Mouse (Mus musculus) spleen, embryonic (tissue): ENCODE data around the gene Ankrd63.
"Not testable (repeated sequence)": the region's sequence is repeated elsewhere in the genome, so short reads cannot be mapped to it uniquely, and the experiment has no call there.

Source experiments
- CTCF ChIA-PET: fragments of 350-600 bp; sonication (Branson Sonifier 250); formaldehyde crosslinking; loops from one replicate; lab custom pipeline; 2022; lab: Charles Lee

The Ankrd63 gene

DNA sequence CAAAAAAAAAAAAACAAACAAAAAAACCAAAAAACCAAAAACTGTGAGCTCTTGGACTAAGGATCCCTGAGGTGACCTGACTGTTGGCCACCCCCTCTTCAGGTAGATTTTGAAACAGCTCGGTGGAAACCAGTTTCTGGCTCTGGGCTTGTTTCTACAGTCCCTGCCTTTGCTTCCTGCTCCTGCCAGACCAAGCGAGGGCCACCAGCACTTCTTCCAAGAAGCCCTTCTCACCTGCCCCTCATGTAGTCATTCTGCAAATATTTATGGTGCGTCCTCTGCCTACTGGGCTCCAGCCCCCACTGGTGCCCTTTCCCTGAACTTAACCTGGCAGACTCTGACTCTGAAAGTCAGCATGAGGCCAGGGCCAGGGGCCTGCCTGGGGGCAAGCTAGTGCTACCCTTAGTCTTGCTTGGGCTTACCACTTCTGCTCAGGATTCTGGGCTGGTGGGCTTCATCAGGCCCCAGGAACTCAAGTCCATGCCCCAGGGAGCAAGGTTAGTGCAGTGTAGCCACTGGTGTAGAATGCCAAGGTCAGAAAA is 38.7 kb downstream of the Ankrd63 start:
- CTCF ChIA-PET: interaction anchor here (0.6 kb wide), 1 partner anchor 100 kb away, joined by 4 read pairs; no protein-coding TSS in a partner anchor

DNA sequence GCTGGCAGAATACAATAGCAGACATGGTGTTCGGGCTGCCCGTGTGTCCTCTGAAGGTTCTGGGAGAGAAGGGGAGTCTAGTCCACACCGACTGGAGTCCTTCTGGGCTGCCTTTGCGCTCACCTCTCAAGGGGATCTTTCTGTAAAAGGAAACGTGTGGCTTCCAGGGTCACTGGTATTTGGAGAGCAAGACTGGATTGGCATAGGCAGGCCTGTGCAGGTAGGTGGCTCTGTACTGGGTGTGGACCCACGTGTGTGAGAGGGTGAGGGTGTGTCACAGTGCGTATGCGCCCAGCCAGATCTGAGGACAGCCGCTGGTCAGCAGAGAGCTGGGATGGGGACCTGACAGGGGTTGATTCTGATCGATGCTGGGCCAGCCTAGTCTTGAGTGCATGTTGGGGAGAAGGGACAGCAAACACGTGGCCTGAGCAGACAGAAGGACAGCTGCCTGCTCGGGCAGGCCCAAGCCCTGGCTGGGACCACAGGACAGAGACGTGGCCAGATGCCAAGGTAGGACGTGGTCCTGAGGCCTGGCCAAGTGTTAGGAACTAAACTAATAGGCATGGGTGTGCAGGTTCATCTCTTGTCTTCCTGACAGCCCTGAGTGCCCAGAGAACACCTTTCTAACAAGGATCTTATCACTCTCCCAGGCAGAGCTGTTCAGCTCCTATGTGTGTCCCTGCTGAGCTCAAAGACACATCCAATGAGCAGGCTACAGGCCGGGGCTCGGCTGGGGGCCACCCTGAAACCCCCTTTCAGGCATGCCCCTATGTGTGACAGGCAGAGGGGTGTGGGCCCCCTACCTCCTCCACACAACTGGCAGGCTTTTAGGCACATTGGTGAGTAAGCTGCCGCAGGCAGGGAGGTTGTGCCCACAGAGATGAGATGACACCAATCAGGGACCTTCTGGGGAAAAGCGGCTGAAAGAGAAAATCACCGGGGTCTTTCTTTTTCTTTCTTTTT is 39.7 kb downstream of the Ankrd63 start:
- CTCF ChIA-PET: interaction anchor here (0.6 to 0.7 kb wide), 2 partner anchors 100 to 232 kb away, joined by 3 to 4 read pairs; no protein-coding TSS in a partner anchor

DNA sequence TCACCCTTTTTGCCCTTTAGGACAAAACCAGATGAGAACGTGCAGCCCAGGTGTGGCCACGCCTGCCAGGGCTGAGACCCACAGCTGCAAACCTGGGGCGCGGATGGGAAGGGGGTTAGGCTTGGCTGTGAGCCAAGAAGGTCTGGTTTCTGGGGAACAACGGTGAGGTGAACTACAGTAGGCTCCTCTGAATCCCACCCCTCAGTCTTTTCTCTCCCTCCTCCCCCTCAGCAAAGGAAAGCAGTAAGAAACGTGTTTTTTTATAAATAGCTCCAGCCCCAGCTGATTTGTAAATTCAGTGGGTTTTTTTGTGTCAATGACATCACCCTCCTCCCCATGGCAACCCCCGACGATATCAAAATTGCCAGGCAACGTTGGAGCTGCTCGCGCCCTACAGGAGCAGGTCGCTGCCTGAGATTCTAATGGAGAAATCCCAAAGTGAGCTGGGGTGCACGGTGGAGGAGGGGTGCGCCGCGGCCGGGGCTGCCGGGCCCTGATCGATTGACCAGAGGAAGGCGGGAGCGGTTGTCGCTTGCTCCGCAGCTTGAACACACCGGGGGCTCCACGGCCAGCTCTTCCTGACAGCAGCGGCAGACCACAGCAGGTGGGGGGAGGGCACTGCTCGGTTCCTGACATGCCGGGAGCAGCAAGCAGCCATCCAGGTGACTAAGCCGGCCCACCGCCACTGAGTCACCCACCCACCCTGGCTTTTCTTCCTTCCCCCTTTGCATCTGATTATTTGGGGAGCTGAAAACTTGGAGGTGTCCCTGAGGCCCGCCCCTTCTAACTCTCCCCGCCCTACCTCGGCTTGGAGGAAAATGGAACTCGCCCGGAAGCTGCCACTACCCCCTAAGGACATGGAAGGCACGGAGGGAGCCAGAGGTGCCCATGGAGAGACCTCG is 40.6 kb downstream of the Ankrd63 start, which contains the start of gene Pak6:
TSS of gene Pak6 (plus strand) at position 402 of the 902 bp plus-strand sequence.
- CTCF ChIA-PET: interaction anchor here (0.7 kb wide), 1 partner anchor 233 kb away, joined by 3 read pairs; no protein-coding TSS in a partner anchor

DNA sequence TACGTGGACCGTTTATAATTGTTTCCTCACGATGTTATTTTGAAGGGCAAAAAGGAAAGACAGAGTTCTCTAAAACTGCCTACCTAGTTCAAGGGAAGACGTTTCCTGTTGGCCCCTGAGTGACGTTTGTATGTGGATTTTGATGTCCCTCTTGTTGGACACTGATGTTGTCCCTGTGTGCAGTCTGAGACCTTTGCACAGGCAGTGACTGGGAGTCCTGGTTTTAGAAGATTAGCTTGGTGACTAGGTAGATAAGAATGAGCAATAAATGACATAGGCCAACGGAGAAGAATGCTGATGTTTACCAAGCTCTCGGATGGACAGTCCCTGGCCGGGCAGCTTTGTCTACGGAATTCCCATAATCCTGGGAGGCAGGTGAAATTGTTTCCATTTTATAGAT is 41.9 kb downstream of the Ankrd63 start:
- CTCF ChIA-PET: no interaction called here

DNA sequence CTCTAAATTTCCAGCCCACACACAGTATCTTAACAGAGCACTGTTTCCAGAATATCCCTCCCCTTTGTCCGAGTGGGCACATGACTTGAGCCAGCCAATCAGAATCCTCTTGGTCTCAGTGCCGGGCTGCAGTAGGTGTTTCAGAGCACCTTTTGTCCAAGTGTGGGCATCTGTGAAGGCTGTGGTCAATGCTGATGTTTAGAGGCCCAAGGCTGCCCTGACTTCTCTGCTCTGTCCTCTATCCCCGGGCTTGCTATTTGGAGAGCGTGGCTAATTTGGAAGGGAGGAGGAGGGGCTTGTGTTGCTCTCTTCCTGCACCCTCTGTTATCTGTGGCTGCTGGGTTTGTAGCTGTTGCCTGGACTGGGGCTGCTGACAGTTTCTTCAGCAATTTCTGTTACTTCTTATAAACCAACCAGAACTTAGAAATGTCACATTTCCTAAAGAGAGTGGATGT is 43.7 kb downstream of the Ankrd63 start:
- CTCF ChIA-PET: no interaction called here

DNA sequence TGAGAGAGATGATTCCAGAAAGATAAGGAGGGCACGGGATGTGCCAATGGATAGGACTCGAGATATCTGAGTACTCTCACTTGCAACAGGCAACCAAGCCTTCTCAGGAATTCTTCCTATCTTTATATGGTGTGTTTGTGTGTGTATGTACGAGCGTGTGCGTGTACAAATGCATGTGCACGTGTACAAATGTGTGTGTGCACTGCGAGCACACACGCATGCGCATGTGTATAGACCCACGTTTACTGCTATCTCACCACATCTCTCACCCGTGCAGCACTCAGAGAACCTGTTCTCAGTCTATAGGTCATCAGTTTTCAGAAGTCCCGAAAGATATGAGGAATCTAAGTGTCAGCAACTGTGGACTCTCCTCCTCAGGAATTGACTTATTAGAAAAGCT is 44.3 kb downstream of the Ankrd63 start:
- CTCF ChIA-PET: no interaction called here

DNA sequence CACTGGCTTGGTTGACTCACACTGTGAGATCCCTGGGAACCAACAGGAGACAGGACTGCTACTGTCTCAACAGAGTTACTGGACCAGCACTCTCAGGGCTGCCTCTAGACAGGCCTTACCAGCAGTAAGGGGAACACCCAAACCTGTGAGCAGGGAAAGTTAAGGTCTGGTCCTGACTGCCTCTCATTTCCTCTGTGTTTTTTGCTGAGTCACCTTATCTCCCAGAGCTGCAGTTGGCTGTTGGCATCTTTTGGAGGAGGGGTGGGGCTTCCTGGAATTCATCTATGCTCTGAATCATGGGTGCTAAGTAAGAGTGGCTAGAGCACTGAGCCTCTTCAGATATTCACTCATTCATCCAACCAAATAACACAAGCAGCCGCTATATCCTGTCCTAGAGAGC is 44.7 kb downstream of the Ankrd63 start:
- CTCF ChIA-PET: no interaction called here

DNA sequence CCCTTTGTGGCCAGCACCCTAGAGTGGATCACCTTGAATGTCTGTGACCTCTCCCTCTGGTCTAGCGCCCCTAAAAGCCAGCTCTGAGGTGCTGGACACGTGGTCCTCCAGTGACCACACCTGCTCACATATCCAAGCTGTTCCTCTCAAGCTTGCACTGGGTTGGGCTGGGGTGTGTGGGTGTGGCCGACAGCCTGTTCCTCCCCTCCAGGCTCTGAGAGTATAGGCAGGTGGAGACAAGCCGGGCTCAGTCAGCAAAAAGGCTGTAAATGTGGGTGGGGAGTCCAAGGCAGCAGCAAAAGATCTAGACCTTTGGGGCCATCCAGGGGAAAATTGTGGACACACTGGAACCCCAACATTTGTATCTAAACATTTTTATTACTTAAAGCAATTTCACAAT is 45.3 kb downstream of the Ankrd63 start:
- CTCF ChIA-PET: no interaction called here

DNA sequence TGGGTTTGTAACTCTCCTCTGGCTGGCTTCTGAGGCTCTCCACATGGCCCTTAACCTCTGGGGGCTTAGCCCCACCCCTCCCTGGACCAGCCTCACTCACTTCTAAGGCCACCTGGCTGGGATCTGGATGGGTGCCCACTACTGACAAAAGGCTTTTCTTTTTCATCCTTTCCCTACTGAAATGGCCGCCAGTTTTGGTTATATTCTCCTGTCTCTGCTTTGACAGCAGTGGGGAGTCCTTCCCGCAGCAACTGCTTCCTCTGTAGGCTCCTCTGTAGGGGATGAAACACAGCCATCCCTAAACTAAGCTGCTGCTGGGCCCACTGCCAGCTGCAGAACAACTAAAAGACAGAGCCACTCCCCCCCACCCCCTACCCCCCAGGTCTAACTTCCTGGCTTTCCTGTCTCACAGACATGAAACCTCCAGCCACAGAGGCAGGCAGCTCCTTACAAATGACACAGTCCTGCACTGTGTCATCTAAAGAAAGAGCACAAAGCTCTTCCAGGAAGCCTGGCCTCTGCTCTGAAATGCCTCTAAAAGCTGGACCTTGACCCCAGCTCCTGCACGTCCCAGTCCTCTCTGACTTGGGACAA is 47.0 kb downstream of the Ankrd63 start:
- CTCF ChIA-PET: interaction anchor here (0.6 to 1.0 kb wide), 2 partner anchors 8 to 55 kb away, joined by 3 to 5 read pairs; no protein-coding TSS in a partner anchor

DNA sequence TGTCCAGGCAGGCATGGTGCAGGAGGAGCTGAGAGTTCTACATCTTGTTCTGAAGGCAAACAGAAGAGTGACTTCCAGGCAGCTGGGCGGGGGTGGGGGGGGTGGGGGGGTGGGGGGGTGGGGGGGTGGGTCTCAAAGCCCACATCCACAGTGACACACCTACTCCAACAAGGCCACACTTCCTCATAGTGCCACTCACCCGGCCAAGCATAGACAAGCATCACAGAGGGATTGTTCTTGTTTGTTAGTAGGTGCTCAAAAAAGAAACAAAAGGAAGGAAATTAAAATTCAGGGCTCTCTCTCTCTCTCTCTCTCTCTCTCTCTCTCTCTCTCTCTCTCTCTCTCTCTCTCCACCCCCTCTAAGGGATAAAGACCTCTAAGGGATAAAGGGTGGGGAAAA is 53.1 kb downstream of the Ankrd63 start:
- CTCF ChIA-PET: not testable (repeated sequence)
